Mouse (Mus musculus) megakaryocyte, embryonic 14.5 days (primary cell): ENCODE data around the gene Zbtb6. TPM values are rescaled to one million over a fixed set of nuclear protein-coding genes. Genes with fewer than 3 reads are reported as not detected.

ENCODE experiments used
- H3K27me3 ChIP-seq: replicated peaks from 2 replicates; pipeline ENCODE3; 2012; ENCODE audit warnings: inconsistent platforms
- H3K36me3 ChIP-seq: replicated peaks from 2 replicates; pipeline ENCODE3; 2012; ENCODE audit warnings: low read length, inconsistent platforms, mixed read lengths
- H3K4me1 ChIP-seq: 2 replicates; pipeline ENCODE4 v1.6.1; 2012; ENCODE audit warnings: inconsistent platforms
- H3K4me3 ChIP-seq: replicated peaks from 2 replicates; pipeline ENCODE3; 2012; ENCODE audit warnings: moderate library complexity, mild to moderate bottlenecking, inconsistent platforms
- H3K9me3 ChIP-seq: 2 replicates; pipeline ENCODE4 v1.6.1; 2012; ENCODE audit warnings: inconsistent platforms
- FLI1 ChIP-seq: IDR thresholded peaks from 2 replicates; pipeline ENCODE4 v1.6.1; 2012; ENCODE audit warnings: low read length, inconsistent platforms, mixed read lengths
- GATA1 ChIP-seq: IDR thresholded peaks from 3 replicates; pipeline ENCODE4 v1.6.1; 2012; ENCODE audit warnings: mixed read lengths, low read length, inconsistent platforms, borderline replicate concordance
- polyA plus RNA-seq: library from polyadenylated mRNA; stranded (reverse); fragments of >175 nt; gene quantifications from 2 replicates; pipeline ENCODE4 v1.2.3, GENCODE M21; 2012; ENCODE audit warnings: low replicate concordance; ENCODE audit not compliant: insufficient read depth

Gene Zbtb6
- polyA plus RNA-seq, 1 experiment: 0.06 TPM

GRCm38 (mm10) chr2:37451667-37452375, 8.8 kb upstream of the Zbtb6 start:
- H3K9me3 ChIP-seq: no peaks in the 10 kb centered on the region
- H3K4me1 ChIP-seq: peaks cover 36% of the 10 kb centered on the region
- no peaks in the 10 kb centered on the region for H3K27me3 ChIP-seq
- H3K4me3 ChIP-seq: peak overlapping the region; percentile 93
- TF ChIP-seq FLI1 (no peak), GATA1 (no peak)
- H3K36me3 ChIP-seq: peaks cover 11% of the 10 kb centered on the region

GRCm38 (mm10) chr2:37431609-37432008, 11.4 kb downstream of the Zbtb6 start:
- H3K27me3 ChIP-seq: no peaks in the 10 kb centered on the region
- H3K9me3 ChIP-seq: no peaks in the 10 kb centered on the region
- TF ChIP-seq FLI1 (no peak), GATA1 (no peak)
- H3K4me1 ChIP-seq: peaks cover 31% of the 10 kb centered on the region
- H3K4me3 ChIP-seq: peak overlapping the region; percentile 98
- peaks cover 54% of the 10 kb centered on the region for H3K36me3 ChIP-seq

DNA sequence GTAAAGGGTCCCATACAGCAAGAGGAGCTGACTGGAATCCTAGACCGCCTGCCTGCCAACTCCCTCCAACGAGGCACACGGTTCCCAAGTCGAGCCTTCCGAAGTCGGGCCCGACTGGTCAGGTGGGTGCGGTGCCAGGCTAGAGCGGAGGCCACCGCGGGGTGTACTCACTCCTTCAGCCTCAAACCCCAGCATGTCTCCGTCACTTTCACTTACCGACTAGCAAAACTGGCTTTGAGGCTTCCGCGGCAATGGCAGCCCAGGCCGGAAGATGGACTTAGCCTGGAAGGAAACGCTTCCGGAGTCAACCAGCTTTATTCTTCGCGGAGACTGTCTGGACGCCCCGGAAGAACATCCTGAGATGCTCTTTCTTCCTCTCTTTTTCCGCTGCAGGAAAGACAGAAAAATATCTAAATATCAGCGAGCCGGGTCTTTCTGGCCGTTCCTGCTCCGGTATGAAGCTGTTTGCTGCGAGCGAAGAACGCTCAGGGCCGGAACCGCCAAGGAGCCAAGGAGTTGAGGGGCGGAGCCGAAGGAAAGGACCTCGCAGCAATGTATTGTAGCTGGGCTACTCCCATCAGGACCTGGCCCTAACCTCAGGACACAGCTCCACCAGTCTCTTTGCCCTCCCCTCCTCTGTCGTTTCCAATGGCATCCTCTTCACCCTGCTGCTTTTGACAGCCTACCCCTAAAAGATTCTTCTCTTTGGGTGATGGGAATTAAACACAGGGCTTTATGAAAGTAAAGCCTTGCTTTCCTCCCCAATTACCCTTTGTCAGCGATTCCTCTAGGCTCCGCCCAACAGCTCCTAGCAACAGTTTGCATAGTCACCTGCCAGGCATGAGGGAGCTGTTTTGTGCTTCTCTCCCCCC, 12.1 kb downstream of the Zbtb6 start:
- Histone ChIP-seq H3K4me3 (peak overlapping the region; percentile 98), H3K27me3 (no peaks in the 10 kb centered on the region), H3K9me3 (no peaks in the 10 kb centered on the region), H3K4me1 (peaks cover 26% of the 10 kb centered on the region), H3K36me3 (peaks cover 46% of the 10 kb centered on the region)
- TF ChIP-seq GATA1 (no peak), FLI1 (no peak)

- H3K4me1 ChIP-seq: peaks cover 24% of the 10 kb centered on the region; the same call in 1 of the 2 replicates
- H3K4me3 ChIP-seq: no peak overlapping the region
- peaks cover 23% of the 10 kb centered on the region for H3K36me3 ChIP-seq
- TF ChIP-seq GATA1 (no peak), FLI1 (no peak)
- H3K27me3 ChIP-seq: no peaks in the 10 kb centered on the region
- no peaks in the 10 kb centered on the region for H3K9me3 ChIP-seq
Measured at GRCm38 (mm10) chr2:37423671-37424070, 19.3 kb downstream of the Zbtb6 start.

DNA sequence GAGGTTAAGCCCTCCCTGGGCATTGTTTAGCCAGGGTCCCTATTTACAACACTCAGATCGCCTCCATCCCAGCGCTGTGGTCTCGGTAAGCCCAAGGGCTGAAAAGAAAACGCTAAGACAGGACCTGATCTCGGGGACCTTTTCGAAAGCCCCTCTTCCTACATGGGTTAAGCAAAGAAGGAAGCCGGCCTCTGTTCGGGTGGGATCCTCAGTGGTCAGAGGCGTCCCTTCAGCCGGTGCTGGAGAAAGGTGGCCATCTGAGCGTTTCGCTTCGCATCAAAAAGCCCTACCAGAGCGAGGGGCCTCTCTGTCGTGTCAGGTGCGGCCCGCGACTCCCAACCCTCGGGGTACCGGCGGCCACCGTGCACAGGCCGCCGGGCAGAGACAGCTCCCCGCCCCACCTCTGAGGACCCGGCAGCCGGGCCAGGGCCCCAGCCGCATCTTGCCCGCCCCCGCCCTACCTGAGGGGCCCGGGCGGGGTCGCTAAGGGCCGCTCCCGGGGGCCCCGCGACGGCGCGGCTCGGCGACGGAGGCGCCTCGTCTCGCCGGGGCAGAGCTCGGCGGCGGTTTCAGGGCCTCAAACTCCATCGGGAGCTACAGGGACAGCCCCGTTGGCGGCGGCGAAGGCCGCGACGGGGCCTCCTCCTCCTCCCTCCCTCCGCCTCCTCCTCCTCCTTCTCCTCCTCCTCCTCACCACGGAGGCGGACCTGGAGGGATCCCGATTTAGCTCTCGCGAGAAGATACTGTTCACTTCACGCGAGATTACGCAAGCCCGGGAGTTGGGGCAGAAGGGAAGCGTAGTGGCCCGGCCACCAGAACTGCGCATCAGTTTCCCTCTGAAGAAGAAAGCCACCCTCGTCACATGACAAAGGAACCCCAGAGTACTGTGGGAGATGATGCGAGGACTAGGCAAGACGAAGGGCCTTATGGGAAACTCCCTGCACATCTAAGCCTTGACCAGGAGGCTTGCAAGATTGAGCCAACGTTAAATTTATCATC, 20.4 kb downstream of the Zbtb6 start, which contains the start of gene Rc3h2:
Gene Rc3h2, minus strand, starts transcription at position 598 of the 999 bp plus-strand sequence.
- TF ChIP-seq FLI1 (no peak), GATA1 (no peak)
- H3K36me3 ChIP-seq: peaks cover 12% of the 10 kb centered on the region

GRCm38 (mm10) chr2:37421903-37422302, 21.1 kb downstream of the Zbtb6 start:
- TF ChIP-seq GATA1: no peak
- TF ChIP-seq FLI1: no peak
- Histone ChIP-seq H3K36me3 (peaks cover 5% of the 10 kb centered on the region), H3K4me3 (peak overlapping the region; percentile 96), H3K27me3 (no peaks in the 10 kb centered on the region), H3K4me1 (peaks cover 24% of the 10 kb centered on the region; the same call in 1 of the 2 replicates), H3K9me3 (no peaks in the 10 kb centered on the region)

More for the DNA sequence above, 20.4 kb downstream of the Zbtb6 start, which contains the start of gene Rc3h2:
- no peaks in the 10 kb centered on the region for H3K27me3 ChIP-seq
- H3K4me3 ChIP-seq: peak within 1 kb of the TSS; percentile 96
- no peaks in the 10 kb centered on the region for H3K9me3 ChIP-seq
- H3K4me1 ChIP-seq: peaks cover 24% of the 10 kb centered on the region; the same call in 1 of the 2 replicates

DNA sequence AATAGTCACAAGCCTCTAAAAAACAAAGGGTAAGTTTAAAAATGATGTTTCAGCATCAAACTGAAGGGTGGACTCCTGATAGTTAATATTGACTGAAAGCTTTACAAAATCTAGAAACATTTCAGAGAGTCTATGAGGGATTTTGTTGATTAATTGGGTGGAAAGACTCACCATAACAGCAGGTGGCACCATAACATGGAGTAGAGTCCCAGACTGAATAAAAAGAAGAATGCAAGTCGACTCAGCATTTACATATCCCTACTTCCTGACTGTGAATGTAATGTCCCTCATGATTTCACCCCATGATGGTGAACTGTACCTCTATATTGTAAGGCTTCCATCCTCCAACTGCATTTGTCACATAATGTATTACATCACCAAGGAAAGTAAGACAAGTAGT, 47.4 kb downstream of the Zbtb6 start:
- H3K4me1 ChIP-seq: no peaks in the 10 kb centered on the region; the same call in 1 of the 2 replicates
- H3K4me3 ChIP-seq: no peak overlapping the region
- TF ChIP-seq GATA1 (no peak), FLI1 (no peak)
- H3K27me3 ChIP-seq: no peaks in the 10 kb centered on the region
- H3K36me3 ChIP-seq: peaks cover 74% of the 10 kb centered on the region
- no peaks in the 10 kb centered on the region for H3K9me3 ChIP-seq

- no peaks in the 10 kb centered on the region for H3K9me3 ChIP-seq
- H3K4me1 ChIP-seq: no peaks in the 10 kb centered on the region; the same call in 1 of the 2 replicates
- TF ChIP-seq GATA1: no peak
- no peak for TF ChIP-seq FLI1
- H3K36me3 ChIP-seq: peaks cover 88% of the 10 kb centered on the region
- no peaks in the 10 kb centered on the region for H3K27me3 ChIP-seq
- no peak overlapping the region for H3K4me3 ChIP-seq
Measured at GRCm38 (mm10) chr2:37382921-37383320, 60.0 kb downstream of the Zbtb6 start.

DNA sequence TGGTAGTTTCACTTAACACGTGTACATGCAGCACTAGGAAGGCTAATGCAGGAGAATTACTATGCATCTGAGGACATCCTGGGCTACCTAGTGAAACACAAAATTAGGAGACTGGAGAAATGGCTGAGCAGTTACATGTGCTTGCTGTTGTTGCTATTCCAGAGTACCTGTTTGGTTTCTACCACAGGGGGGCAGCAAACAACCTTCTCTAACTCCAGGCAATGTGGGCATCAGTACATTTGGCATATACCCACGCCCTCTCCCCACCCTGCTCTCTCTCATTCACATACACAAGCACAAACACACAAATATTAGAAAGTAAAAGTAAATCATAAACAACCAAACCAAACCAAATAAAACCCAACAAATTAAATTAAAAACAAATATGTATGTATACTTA, 62.8 kb downstream of the Zbtb6 start:
- peaks cover 19% of the 10 kb centered on the region for H3K4me1 ChIP-seq
- H3K4me3 ChIP-seq: no peak overlapping the region
- peaks cover 81% of the 10 kb centered on the region for H3K36me3 ChIP-seq
- H3K27me3 ChIP-seq: no peaks in the 10 kb centered on the region
- TF ChIP-seq GATA1 (no peak), FLI1 (no peak)
- H3K9me3 ChIP-seq: no peaks in the 10 kb centered on the region
